ENCODE assay signal across 26 mouse cellular contexts in the genomic region with DNA sequence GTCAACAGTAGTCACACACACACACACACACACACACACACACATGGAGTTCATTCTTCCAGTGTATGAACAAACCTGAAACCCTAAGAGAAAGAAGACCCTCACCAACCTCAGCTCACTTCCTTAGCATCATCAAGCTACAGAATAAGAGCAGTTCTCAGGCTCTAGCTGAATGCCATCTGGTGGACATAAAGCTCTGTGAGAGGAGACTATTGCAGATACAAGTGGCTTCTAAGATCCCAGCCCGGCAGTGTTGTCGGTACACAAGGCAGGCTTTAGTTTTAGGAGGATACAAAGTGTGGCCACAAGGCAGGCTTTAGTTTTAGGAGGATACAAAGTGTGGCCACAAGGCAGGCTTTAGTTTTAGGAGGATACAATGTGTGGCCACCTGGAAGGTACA.
DNase-seq lines count a peak whose midpoint lies in the region; ATAC-seq and TF ChIP-seq lines count a peak whose summit lies in the region.
"Had no signal": no experiment of that assay in that cellular context is flagged by ENCODE, and none has a peak within 500 bp of the region (broad histone marks: within the 10 kb centered on the region; RNA-seq: fewer than 3 reads in every experiment).

No protein-coding gene starts in this region.

- no peaks in the 10 kb centered on the region for H3K9me3 ChIP-seq in neural tube, embryonic 15.5 days (replicated peaks)
- H3K9me3 ChIP-seq: embryonic facial prominence, embryonic 10.5 days; heart, embryonic 10.5 days; limb, embryonic 10.5 days; liver, embryonic 15.5 days; midbrain, embryonic 10.5 days; neural tube, embryonic 12.5 days had no signal

- no peaks in the 10 kb centered on the region for H3K27me3 ChIP-seq in neural tube, embryonic 15.5 days (replicated peaks)
- H3K27me3 ChIP-seq: liver, embryonic 15.5 days; neural tube, embryonic 12.5 days had no signal

- no peak overlapping the region for H3K9ac ChIP-seq in neural tube, embryonic 15.5 days (replicated peaks)
- H3K9ac ChIP-seq: liver, embryonic 15.5 days; neural tube, embryonic 12.5 days had no signal

- intact Hi-C loops in gastrocnemius, adult 2 months (cut with DNase I), result no loop called here
- intact Hi-C loops in gastrocnemius, postnatal 36 days (cut with DNase I), result no loop called here

- H3K4me2 ChIP-seq in neural tube, embryonic 15.5 days, result no peak overlapping the region
- H3K4me2 ChIP-seq: liver, embryonic 15.5 days; neural tube, embryonic 12.5 days had no signal

- H3K36me3 ChIP-seq in neural tube, embryonic 15.5 days, result no peaks in the 10 kb centered on the region
- H3K36me3 ChIP-seq: embryonic facial prominence, embryonic 10.5 days; heart, embryonic 10.5 days; limb, embryonic 10.5 days; liver, embryonic 15.5 days; midbrain, embryonic 10.5 days; neural tube, embryonic 12.5 days had no signal

- no peak for TF ChIP-seq POLR2A in cortical plate, adult 2 months (IDR thresholded peaks at IDR 0.05; ENCODE audit: extremely low read depth, insufficient read depth, low read length)

- 0 out of 2 replicates have a peak, but pooled peaks cover 12% of the 10 kb centered on the region for H3K4me1 ChIP-seq in neural tube, embryonic 15.5 days
- peaks cover 4% of the 10 kb centered on the region; the same call in 1 of the 2 replicates for H3K4me1 ChIP-seq in cortical plate, adult 2 months (ENCODE audit: control insufficient read depth, insufficient read depth, low read length)
- H3K4me1 ChIP-seq: heart, embryonic 10.5 days; limb, embryonic 10.5 days; liver, embryonic 15.5 days; neural tube, embryonic 12.5 days had no signal

- 0 out of 2 replicates have a peak, but pooled peaks have one; percentile 3 for TF ChIP-seq CTCF in gastrocnemius, adult 2 months (IDR thresholded peaks at IDR 0.05)
- TF ChIP-seq CTCF in layer of hippocampus, adult 2 months (conservative IDR thresholded peaks at IDR 0.05), result peak; percentile 41
- 0 out of 2 replicates have a peak, but pooled peaks have one; percentile 10 for TF ChIP-seq CTCF in cortical plate, adult 2 months (IDR thresholded peaks at IDR 0.05; ENCODE audit: extremely low read depth, insufficient read depth, low read length)

- H3K4me3 ChIP-seq in gastrocnemius, adult 2 months, result no peak overlapping the region
- H3K4me3 ChIP-seq in layer of hippocampus, adult 2 months, result no peak overlapping the region
- no peak overlapping the region for H3K4me3 ChIP-seq in neural tube, embryonic 15.5 days (replicated peaks)
- H3K4me3 ChIP-seq in cortical plate, adult 2 months (ENCODE audit: insufficient read depth, low read length), result no peak overlapping the region
- H3K4me3 ChIP-seq: embryonic facial prominence, embryonic 10.5 days; heart, embryonic 10.5 days; limb, embryonic 10.5 days; liver, embryonic 15.5 days; midbrain, embryonic 10.5 days; neural tube, embryonic 12.5 days had no signal

- WGBS in neural tube, embryonic 15.5 days, result 80% methylated on average over 2 of the region's 2 CpGs

- no peak overlapping the region for H3K27ac ChIP-seq in gastrocnemius, adult 2 months
- H3K27ac ChIP-seq in layer of hippocampus, adult 2 months, result no peak overlapping the region; the same call in 1 of the 2 replicates
- 0 out of 2 replicates have a peak overlapping the region, but pooled peaks have one; percentile 4 for H3K27ac ChIP-seq in neural tube, embryonic 15.5 days (replicated peaks)
- H3K27ac ChIP-seq in cortical plate, adult 2 months (ENCODE audit: insufficient read depth, low read length), result no peak overlapping the region
- H3K27ac ChIP-seq: embryonic facial prominence, embryonic 10.5 days; heart, embryonic 10.5 days; limb, embryonic 10.5 days; liver, embryonic 15.5 days; macrophage; midbrain, embryonic 10.5 days; neural tube, embryonic 12.5 days had no signal

- ATAC-seq in neural tube, embryonic 15.5 days (ENCODE audit: low FRiP score), result no peak
- no peak for ATAC-seq in inflammation-experienced regulatory T-cells, adult 6 months
- ATAC-seq: forebrain, embryonic 16.5 days; hindbrain, embryonic 16.5 days had no signal

- no peak for DNase-seq in gastrocnemius, adult 2 months
- no peak for DNase-seq in gastrocnemius, postnatal 36 days
- no peak for DNase-seq in layer of hippocampus, adult 2 months (ENCODE audit: low spot score in 2 of 2)
- DNase-seq in layer of hippocampus, adult 9-10 months (ENCODE audit: low spot score), result no peak
- no peak for DNase-seq in neural tube, embryonic 10.5 days (ENCODE audit: extremely low spot score, low spot score)
- DNase-seq: adrenal gland, postnatal 25 days; cerebellum, adult 11 months; kidney, adult 18-20 months; kidney, postnatal 14 days; liver; retina, postnatal 1 day; right cerebral cortex, postnatal 25 days; spleen, adult 18-20 months; thymus, postnatal 14 days had no signal
